Mouse (Mus musculus) hindbrain, embryonic 12.5 days (tissue): Measurements from ENCODE around the gene Gm10097. TPM values are rescaled to one million over a fixed set of nuclear protein-coding genes. Genes with fewer than 3 reads are reported as not detected.

Source experiments
- ATAC-seq: fragments of 200-750 bp; cut with Nextera tagmentation; 2 replicates; pipeline ENCODE4 v1.8.0; 2017; ENCODE audit warnings: moderate TSS enrichment; ENCODE audit not compliant: low FRiP score
- H3K27ac ChIP-seq: fragments of 300-500 bp; sonication (generic); 2 replicates; pipeline ENCODE4 v1.5.1; 2016; ENCODE audit warnings: mild to moderate bottlenecking
- H3K27me3 ChIP-seq: fragments of 300-500 bp; sonication (generic); 2 replicates; pipeline ENCODE4 v1.6.1; 2016; ENCODE audit warnings: mild to moderate bottlenecking
- H3K36me3 ChIP-seq: fragments of 300-500 bp; sonication (generic); 2 replicates; pipeline ENCODE4 v1.6.1; 2016; ENCODE audit warnings: mild to moderate bottlenecking
- H3K4me1 ChIP-seq: fragments of 300-500 bp; sonication (generic); 2 replicates; pipeline ENCODE4 v1.6.1; 2016
- H3K4me2 ChIP-seq: fragments of 300-500 bp; sonication (generic); replicated peaks from 2 replicates; pipeline ENCODE4 v1.6.1; 2016; ENCODE audit warnings: mild to moderate bottlenecking
- H3K4me3 ChIP-seq: fragments of 300-500 bp; sonication (generic); 2 replicates; pipeline ENCODE4 v1.5.1; 2016; ENCODE audit warnings: mild to moderate bottlenecking
- H3K9ac ChIP-seq: fragments of 300-500 bp; sonication (generic); 2 replicates; pipeline ENCODE4 v1.6.1; 2016; ENCODE audit warnings: mild to moderate bottlenecking, moderate library complexity
- H3K9me3 ChIP-seq: fragments of 300-500 bp; sonication (generic); replicated peaks from 2 replicates; pipeline ENCODE4 v1.6.1; 2016; ENCODE audit warnings: mild to moderate bottlenecking
- WGBS: fragments of 180-500 bp; shearing (Covaris S2); methylation state at CpG from one replicate; pipeline ENCODE4 v1.1.7; 2016; 5-methylcytosine and 5-hydroxymethylcytosine counted together
- polyA plus RNA-seq: library from polyadenylated mRNA; unstranded; fragments of >200 nt; fragmentation: Nextera tagmentation; extraction: Ambion mirVana; gene quantifications from 2 replicates; pipeline ENCODE4 v1.2.1, GENCODE M21; 2016

Gm10097 gene
- polyA plus RNA-seq, 1 experiment from 2014 or later, result 0.08 TPM

- H3K36me3 ChIP-seq, result no peaks in the 10 kb centered on the region
- no peaks in the 10 kb centered on the region for H3K4me1 ChIP-seq
- no peak overlapping the region for H3K27ac ChIP-seq
- no peak overlapping the region for H3K4me2 ChIP-seq
- no peaks in the 10 kb centered on the region for H3K9me3 ChIP-seq
- no peak for ATAC-seq
- WGBS, result 87% methylated on average over 7 of the region's 7 CpGs
- H3K9ac ChIP-seq, result no peak overlapping the region
- H3K4me3 ChIP-seq, result no peak overlapping the region
- H3K27me3 ChIP-seq, result no peaks in the 10 kb centered on the region
Measured at GRCm38 (mm10) chr10:5087336-5087735, 18.3 kb downstream of the Gm10097 start.

- Histone ChIP-seq H3K27me3 (no peaks in the 10 kb centered on the region), H3K4me2 (no peak overlapping the region), H3K4me1 (no peaks in the 10 kb centered on the region), H3K9ac (no peak overlapping the region), H3K4me3 (no peak overlapping the region), H3K27ac (no peak overlapping the region), H3K36me3 (no peaks in the 10 kb centered on the region), H3K9me3 (no peaks in the 10 kb centered on the region)
- 83% methylated on average over 4 of the region's 4 CpGs for WGBS
- no peak for ATAC-seq
Measured at GRCm38 (mm10) chr10:5089133-5089532, 20.1 kb downstream of the Gm10097 start.

GRCm38 (mm10) chr10:5096996-5097753 is 28.2 kb downstream of the Gm10097 start:
- Histone ChIP-seq H3K27me3 (no peaks in the 10 kb centered on the region), H3K4me1 (no peaks in the 10 kb centered on the region), H3K27ac (no peak overlapping the region), H3K9ac (no peak overlapping the region), H3K9me3 (no peaks in the 10 kb centered on the region), H3K36me3 (no peaks in the 10 kb centered on the region), H3K4me3 (no peak overlapping the region), H3K4me2 (no peak overlapping the region)
- no peak for ATAC-seq
- 89% methylated on average over 10 of the region's 10 CpGs for WGBS

GRCm38 (mm10) chr10:5097754-5098137 is 28.8 kb downstream of the Gm10097 start:
- Histone ChIP-seq H3K27me3 (no peaks in the 10 kb centered on the region), H3K4me2 (no peak overlapping the region)
- WGBS, result 70% methylated on average over 2 of the region's 2 CpGs

GRCm38 (mm10) chr10:5110773-5111172 is 41.8 kb downstream of the Gm10097 start:
- H3K4me3 ChIP-seq, result no peak overlapping the region
- 93% methylated on average over 5 of the region's 5 CpGs for WGBS
- no peak for ATAC-seq
- H3K9me3 ChIP-seq, result no peaks in the 10 kb centered on the region; the same call in 1 of the 2 replicates
- no peak overlapping the region for H3K9ac ChIP-seq
- peaks cover 31% of the 10 kb centered on the region for H3K36me3 ChIP-seq
- no peaks in the 10 kb centered on the region for H3K27me3 ChIP-seq
- no peaks in the 10 kb centered on the region for H3K4me1 ChIP-seq
- no peak overlapping the region for H3K27ac ChIP-seq
- no peak overlapping the region for H3K4me2 ChIP-seq

More at GRCm38 (mm10) chr10:5097754-5098137, 28.8 kb downstream of the Gm10097 start:
- no peak for ATAC-seq
- Histone ChIP-seq H3K36me3 (no peaks in the 10 kb centered on the region), H3K9ac (no peak overlapping the region), H3K4me1 (no peaks in the 10 kb centered on the region), H3K27ac (no peak overlapping the region), H3K9me3 (no peaks in the 10 kb centered on the region), H3K4me3 (no peak overlapping the region)

GRCm38 (mm10) chr10:5116155-5116554 is 47.2 kb downstream of the Gm10097 start:
- no peaks in the 10 kb centered on the region for H3K27me3 ChIP-seq
- WGBS, result 87% methylated on average over 5 of the region's 5 CpGs
- H3K4me3 ChIP-seq, result no peak overlapping the region
- H3K9me3 ChIP-seq, result no peaks in the 10 kb centered on the region; the same call in 1 of the 2 replicates
- no peaks in the 10 kb centered on the region for H3K4me1 ChIP-seq
- H3K9ac ChIP-seq, result no peak overlapping the region
- H3K4me2 ChIP-seq, result no peak overlapping the region
- ATAC-seq, result no peak
- H3K27ac ChIP-seq, result no peak overlapping the region
- peaks cover 19% of the 10 kb centered on the region for H3K36me3 ChIP-seq

GRCm38 (mm10) chr10:5116720-5117119 is 47.7 kb downstream of the Gm10097 start:
- WGBS, result 90% methylated on average over 6 of the region's 6 CpGs
- H3K4me2 ChIP-seq, result no peak overlapping the region
- H3K9me3 ChIP-seq, result no peaks in the 10 kb centered on the region; the same call in 1 of the 2 replicates
- H3K36me3 ChIP-seq, result peaks cover 19% of the 10 kb centered on the region
- no peak overlapping the region for H3K27ac ChIP-seq
- H3K4me3 ChIP-seq, result no peak overlapping the region
- no peak overlapping the region for H3K9ac ChIP-seq
- no peaks in the 10 kb centered on the region for H3K27me3 ChIP-seq
- no peaks in the 10 kb centered on the region for H3K4me1 ChIP-seq
- no peak for ATAC-seq
